Mouse (Mus musculus) limb, embryonic 13.5 days (tissue): ENCODE data around the gene Fsd1l. TPM values are rescaled to one million over a fixed set of nuclear protein-coding genes. Genes with fewer than 3 reads are reported as not detected.

ENCODE experiments used
- polyA plus RNA-seq: library from polyadenylated mRNA; unstranded; fragments of >200 nt; fragmentation: Nextera tagmentation; extraction: Ambion mirVana; gene quantifications from 2 replicates; pipeline ENCODE4 v1.2.1, GENCODE M21; 2015

Fsd1l gene
- polyA plus RNA-seq, 1 experiment from 2014 or later, result 16.8 TPM

Other genes with a start within 250 kb of the Fsd1l start
- 29.7 and 30.9 TPM in 2 replicates for gene Slc44a1, start 191.1 kb upstream of the Fsd1l start, polyA plus RNA-seq
- gene Fktn, start 82.5 kb downstream of the Fsd1l start, polyA plus RNA-seq, result 12.6 and 13.4 TPM in 2 replicates
- 0.46 and 0.53 TPM in 2 replicates for gene Tal2, start 148.2 kb downstream of the Fsd1l start, polyA plus RNA-seq
- gene Tmem38b, start 194.6 kb downstream of the Fsd1l start, polyA plus RNA-seq, result 10.5 and 10.6 TPM in 2 replicates